Mouse (Mus musculus) kidney, postnatal 25 days (tissue): ENCODE measurements around the gene Fam149a.
"Not testable (repeated sequence)": the region's sequence is repeated elsewhere in the genome, so short reads cannot be mapped to it uniquely, and the experiment has no call there.

Source experiments
- DNase-seq, 2 experiments: peaks; one replicate each; pipeline ENCODE4 v3.0.0; 2021; ENCODE audit warnings: mixed read lengths in 2 of 2

Fam149a gene

GRCm38 (mm10) chr8:45332685-45333409, 49.2 kb downstream of the Fam149a start, which contains the start of gene Cyp4v3:
Gene Cyp4v3 (minus strand): TSS chr8:45333216.
- DNase-seq = peak; percentile 74 to 81

GRCm38 (mm10) chr8:45330856-45331255, 51.2 kb downstream of the Fam149a start:
- no peak for DNase-seq

- DNase-seq = no peak
Measured at GRCm38 (mm10) chr8:45329206-45329980, 52.7 kb downstream of the Fam149a start.

- not testable (repeated sequence) for DNase-seq
Measured at GRCm38 (mm10) chr8:45327076-45327475, 55.0 kb downstream of the Fam149a start.

- no peak for DNase-seq
Measured at GRCm38 (mm10) chr8:45324151-45324550, 57.9 kb downstream of the Fam149a start.

GRCm38 (mm10) chr8:45321365-45321764, 60.7 kb downstream of the Fam149a start:
- DNase-seq = no peak

GRCm38 (mm10) chr8:45320930-45321329, 61.2 kb downstream of the Fam149a start:
- DNase-seq = no peak

GRCm38 (mm10) chr8:45310967-45311366, 71.1 kb downstream of the Fam149a start:
- DNase-seq = no peak

- DNase-seq = no peak
Measured at GRCm38 (mm10) chr8:45308366-45308765, 73.7 kb downstream of the Fam149a start, which contains the start of gene Gm45753. Gene Gm45753 (minus strand): TSS chr8:45308466.

GRCm38 (mm10) chr8:45305479-45305878, 76.6 kb downstream of the Fam149a start:
- DNase-seq = no peak

- no peak for DNase-seq
Measured at GRCm38 (mm10) chr8:45304354-45304753, 77.7 kb downstream of the Fam149a start.

- DNase-seq = no peak
Measured at GRCm38 (mm10) chr8:45302390-45302789, 79.7 kb downstream of the Fam149a start.

- DNase-seq = no peak
Measured at GRCm38 (mm10) chr8:45295276-45295675, 86.8 kb downstream of the Fam149a start.

GRCm38 (mm10) chr8:45294687-45295086, 87.4 kb downstream of the Fam149a start, which contains the start of gene Klkb1:
Gene Klkb1 (minus strand): TSS chr8:45294859.
- DNase-seq = no peak

- DNase-seq = no peak
Measured at GRCm38 (mm10) chr8:45291790-45292189, 90.3 kb downstream of the Fam149a start.
